Mouse (Mus musculus) neural tube, embryonic 13.5 days (tissue): ENCODE results near the gene T. TPM values are rescaled to one million over a fixed set of nuclear protein-coding genes. Genes with fewer than 3 reads are reported as not detected.

Source experiments
- ATAC-seq: fragments of 200-750 bp; cut with Nextera tagmentation; 2 replicates; pipeline ENCODE4 v1.8.0; 2017; ENCODE audit warnings: low read depth, mild to moderate bottlenecking, moderate TSS enrichment, moderate library complexity
- H3K27ac ChIP-seq: fragments of 300-500 bp; sonication (generic); replicated peaks from 2 replicates; pipeline ENCODE4 v1.5.1; 2015; ENCODE audit warnings: moderate library complexity, mild to moderate bottlenecking, inconsistent platforms
- H3K27me3 ChIP-seq: fragments of 300-500 bp; sonication (generic); 2 replicates; pipeline ENCODE4 v1.6.1; 2015; ENCODE audit warnings: mild to moderate bottlenecking, inconsistent platforms
- H3K36me3 ChIP-seq: fragments of 300-500 bp; sonication (generic); 2 replicates; pipeline ENCODE4 v1.6.1; 2015; ENCODE audit warnings: mild to moderate bottlenecking, inconsistent platforms
- H3K4me1 ChIP-seq: fragments of 300-500 bp; sonication (generic); replicated peaks from 2 replicates; pipeline ENCODE4 v1.6.1; 2015; ENCODE audit warnings: inconsistent platforms
- H3K4me2 ChIP-seq: fragments of 300-500 bp; sonication (generic); 2 replicates; pipeline ENCODE4 v1.6.1; 2015; ENCODE audit warnings: inconsistent platforms, mild to moderate bottlenecking, moderate library complexity
- H3K4me3 ChIP-seq: fragments of 300-500 bp; sonication (generic); 2 replicates; pipeline ENCODE4 v1.5.1; 2015; ENCODE audit warnings: mild to moderate bottlenecking, inconsistent platforms
- H3K9ac ChIP-seq: fragments of 300-500 bp; sonication (generic); 2 replicates; pipeline ENCODE4 v1.6.1; 2015; ENCODE audit warnings: moderate library complexity, mild to moderate bottlenecking, inconsistent platforms
- H3K9me3 ChIP-seq: fragments of 300-500 bp; sonication (generic); 2 replicates; pipeline ENCODE4 v1.6.1; 2016; ENCODE audit warnings: inconsistent platforms
- WGBS: fragments of 180-500 bp; shearing (Covaris S2); methylation state at CpG from one replicate; pipeline ENCODE4 v1.1.7; 2015; 5-methylcytosine and 5-hydroxymethylcytosine counted together
- polyA plus RNA-seq: library from polyadenylated mRNA; unstranded; fragments of >200 nt; fragmentation: Nextera tagmentation; extraction: Ambion mirVana; gene quantifications from 2 replicates; pipeline ENCODE4 v1.2.1, GENCODE M21; 2015

T gene
- polyA plus RNA-seq, 1 experiment from 2014 or later: 0.47 TPM

- Histone ChIP-seq H3K4me3 (no peak overlapping the region), H3K4me2 (no peak overlapping the region), H3K27ac (no peak overlapping the region), H3K9me3 (no peaks in the 10 kb centered on the region), H3K27me3 (no peaks in the 10 kb centered on the region; the same call in 1 of the 2 replicates), H3K4me1 (peaks cover 10% of the 10 kb centered on the region), H3K9ac (no peak overlapping the region), H3K36me3 (no peaks in the 10 kb centered on the region)
- no peak for ATAC-seq
- WGBS: 62% methylated on average over 9 of the region's 9 CpGs
These were observed 45.4 kb downstream of the T start for GRCm38 (mm10) chr17:8479493-8480128.

- Histone ChIP-seq H3K27ac (no peak overlapping the region), H3K4me1 (peaks cover 10% of the 10 kb centered on the region), H3K4me3 (no peak overlapping the region), H3K4me2 (no peak overlapping the region), H3K27me3 (no peaks in the 10 kb centered on the region; the same call in 1 of the 2 replicates), H3K9ac (no peak overlapping the region), H3K36me3 (no peaks in the 10 kb centered on the region), H3K9me3 (no peaks in the 10 kb centered on the region)
- 62% methylated on average over 10 of the region's 10 CpGs for WGBS
- no peak for ATAC-seq
These were observed 47.6 kb downstream of the T start for GRCm38 (mm10) chr17:8481797-8482196.

- Histone ChIP-seq H3K27ac (no peak overlapping the region), H3K27me3 (no peaks in the 10 kb centered on the region; the same call in 1 of the 2 replicates), H3K36me3 (no peaks in the 10 kb centered on the region), H3K4me1 (peaks cover 10% of the 10 kb centered on the region), H3K9me3 (no peaks in the 10 kb centered on the region), H3K9ac (no peak overlapping the region), H3K4me3 (no peak overlapping the region), H3K4me2 (no peak overlapping the region)
- no peak for ATAC-seq
- 82% methylated on average over 7 of the region's 7 CpGs for WGBS
These were observed 48.7 kb downstream of the T start for GRCm38 (mm10) chr17:8482876-8483275.

- no peak overlapping the region for H3K27ac ChIP-seq
These were observed 50.0 kb downstream of the T start for GRCm38 (mm10) chr17:8484246-8484645.

GRCm38 (mm10) chr17:8485146-8485545 is 50.9 kb downstream of the T start:
- no peak overlapping the region for H3K4me2 ChIP-seq
- H3K4me1 ChIP-seq: peaks cover 8% of the 10 kb centered on the region
- no peak overlapping the region for H3K9ac ChIP-seq
- H3K4me3 ChIP-seq: no peak overlapping the region
- H3K36me3 ChIP-seq: no peaks in the 10 kb centered on the region
- no peaks in the 10 kb centered on the region; the same call in 1 of the 2 replicates for H3K27me3 ChIP-seq
- no peaks in the 10 kb centered on the region for H3K9me3 ChIP-seq
- ATAC-seq: no peak
- no peak overlapping the region for H3K27ac ChIP-seq

More at GRCm38 (mm10) chr17:8484246-8484645, 50.0 kb downstream of the T start:
- 80% methylated on average over 3 of the region's 3 CpGs for WGBS
- Histone ChIP-seq H3K9ac (no peak overlapping the region), H3K27me3 (no peaks in the 10 kb centered on the region; the same call in 1 of the 2 replicates), H3K4me2 (no peak overlapping the region), H3K4me1 (peaks cover 10% of the 10 kb centered on the region), H3K36me3 (no peaks in the 10 kb centered on the region), H3K9me3 (no peaks in the 10 kb centered on the region), H3K4me3 (no peak overlapping the region)
- no peak for ATAC-seq

- Histone ChIP-seq H3K9me3 (no peaks in the 10 kb centered on the region), H3K9ac (no peak overlapping the region), H3K36me3 (no peaks in the 10 kb centered on the region), H3K27ac (no peak overlapping the region), H3K4me2 (no peak overlapping the region), H3K27me3 (no peaks in the 10 kb centered on the region; the same call in 1 of the 2 replicates), H3K4me1 (no peaks in the 10 kb centered on the region), H3K4me3 (no peak overlapping the region)
- WGBS: 56% methylated on average over 12 of the region's 12 CpGs
- ATAC-seq: no peak
These were observed 53.6 kb downstream of the T start for GRCm38 (mm10) chr17:8487824-8488223.

- Histone ChIP-seq H3K27ac (no peak overlapping the region), H3K4me1 (no peaks in the 10 kb centered on the region), H3K9me3 (no peaks in the 10 kb centered on the region), H3K27me3 (no peaks in the 10 kb centered on the region), H3K4me2 (no peak overlapping the region), H3K4me3 (no peak overlapping the region), H3K9ac (no peak overlapping the region), H3K36me3 (no peaks in the 10 kb centered on the region)
- 86% methylated on average over 5 of the region's 5 CpGs for WGBS
- ATAC-seq: no peak
These were observed 56.7 kb downstream of the T start for GRCm38 (mm10) chr17:8490971-8491370.

Other genes starting within 250 kb of the T start
- not detected in 2 replicates for gene Ccr6, start 198.4 kb upstream of the T start, polyA plus RNA-seq
- 290 and 317 TPM in 2 replicates for gene Mpc1, start 151.5 kb upstream of the T start, polyA plus RNA-seq
- gene Sft2d1, start 123.3 kb upstream of the T start, polyA plus RNA-seq: 149 and 165 TPM in 2 replicates
- 9.8 TPM in 2 replicates for gene Prr18, start 97.0 kb upstream of the T start, polyA plus RNA-seq
- 0.47 and 0.62 TPM in 2 replicates for gene T2, start 78.4 kb upstream of the T start, polyA plus RNA-seq
- gene Pde10a, start 90.9 kb downstream of the T start, polyA plus RNA-seq: 10.7 and 13.3 TPM in 2 replicates
- not detected in 2 replicates for gene Gm17087, start 132.5 kb downstream of the T start, polyA plus RNA-seq